Mouse (Mus musculus) adrenal gland, postnatal 10 days (tissue): ENCODE data around the gene Amn1. TPM values are rescaled to one million over a fixed set of nuclear protein-coding genes. Genes with fewer than 3 reads are reported as not detected.
"Not testable (repeated sequence)": the region's sequence is repeated elsewhere in the genome, so short reads cannot be mapped to it uniquely, and the experiment has no call there.

ENCODE experiments used
- DNase-seq: peaks from one replicate; pipeline ENCODE4 v3.0.0; 2021; ENCODE audit warnings: mixed read lengths
- long read RNA-seq, 2 experiments: library from polyadenylated mRNA; stranded (forward); transcript quantifications; one replicate each; pipeline ENCODE4 v2.0.0; 2021
- total RNA-seq, 2 experiments: library from RNA; stranded (reverse); gene quantifications; 2 replicates each; pipeline ENCODE4 v1.2.3; 2021

Gene Amn1
- total RNA-seq: 10 to 100 TPM; 25.0 to 26.0 TPM
- long read RNA-seq, experiment 1, full-length matches to known transcripts: 12 of 27 reads
- long read RNA-seq, experiment 1, partial matches to known transcripts: 1 of 27 reads
- long read RNA-seq, experiment 1, other reads (novel, unspliced or antisense): 14 of 27 reads
- long read RNA-seq, experiment 2, partial matches to known transcripts: 1 of 13 reads
- long read RNA-seq, experiment 2, other reads (novel, unspliced or antisense): 8 of 13 reads

- peak; percentile 96 for DNase-seq
Measured at GRCm38 (mm10) chr6:149188041-149188924, at the start of gene Amn1. Gene Amn1 (minus strand): TSS chr6:149188712.

- DNase-seq: no peak
Measured at GRCm38 (mm10) chr6:149236807-149237206, 48.3 kb upstream of the Amn1 start.

GRCm38 (mm10) chr6:149233918-149234317, 45.4 kb upstream of the Amn1 start:
- DNase-seq: no peak

GRCm38 (mm10) chr6:149224751-149225150, 36.2 kb upstream of the Amn1 start:
- no peak for DNase-seq

- DNase-seq: no peak
Measured at GRCm38 (mm10) chr6:149221296-149221695, 32.8 kb upstream of the Amn1 start.

- DNase-seq: no peak
Measured at GRCm38 (mm10) chr6:149198572-149198971, 10.1 kb upstream of the Amn1 start.

- no peak for DNase-seq
Measured at GRCm38 (mm10) chr6:149197116-149197515, 8.6 kb upstream of the Amn1 start.

- no peak for DNase-seq
Measured at GRCm38 (mm10) chr6:149193276-149193905, 4.9 kb upstream of the Amn1 start.

GRCm38 (mm10) chr6:149191951-149192350, 3.4 kb upstream of the Amn1 start:
- not testable (repeated sequence) for DNase-seq

GRCm38 (mm10) chr6:149189340-149189922, 919 bp upstream of the Amn1 start:
- peak; percentile 64 for DNase-seq

GRCm38 (mm10) chr6:149188925-149189257, 379 bp upstream of the Amn1 start:
- DNase-seq: no peak

GRCm38 (mm10) chr6:149187371-149187770, 1.1 kb downstream of the Amn1 start:
- DNase-seq: no peak

GRCm38 (mm10) chr6:149184007-149184406, 4.5 kb downstream of the Amn1 start:
- DNase-seq: no peak

GRCm38 (mm10) chr6:149179064-149179463, 9.4 kb downstream of the Amn1 start:
- no peak for DNase-seq

GRCm38 (mm10) chr6:149174932-149175570, 13.5 kb downstream of the Amn1 start:
- DNase-seq: peak; percentile 62

GRCm38 (mm10) chr6:149173831-149174625, 14.5 kb downstream of the Amn1 start:
- peak; percentile 49 for DNase-seq

GRCm38 (mm10) chr6:149169965-149170364, 18.5 kb downstream of the Amn1 start:
- DNase-seq: not testable (repeated sequence)

- no peak for DNase-seq
Measured at GRCm38 (mm10) chr6:149168436-149168835, 20.1 kb downstream of the Amn1 start.

GRCm38 (mm10) chr6:149167672-149168071, 20.8 kb downstream of the Amn1 start:
- no peak for DNase-seq

GRCm38 (mm10) chr6:149167038-149167437, 21.5 kb downstream of the Amn1 start:
- not testable (repeated sequence) for DNase-seq
